Mouse (Mus musculus): ENCODE measurements around the gene Zfp963. TPM values are rescaled to one million over a fixed set of nuclear protein-coding genes. Genes with fewer than 3 reads are reported as not detected.
A peak's percentile ranks its signal among the peaks of the same experiment; 100 is the strongest.
"Not testable (repeated sequence)": the region's sequence is repeated elsewhere in the genome, so short reads cannot be mapped to it uniquely, and the experiment has no call there.

Gene Zfp963
- total RNA-seq, 2 experiments from 2014 or later: 2.6 to 5.1 TPM

DNA sequence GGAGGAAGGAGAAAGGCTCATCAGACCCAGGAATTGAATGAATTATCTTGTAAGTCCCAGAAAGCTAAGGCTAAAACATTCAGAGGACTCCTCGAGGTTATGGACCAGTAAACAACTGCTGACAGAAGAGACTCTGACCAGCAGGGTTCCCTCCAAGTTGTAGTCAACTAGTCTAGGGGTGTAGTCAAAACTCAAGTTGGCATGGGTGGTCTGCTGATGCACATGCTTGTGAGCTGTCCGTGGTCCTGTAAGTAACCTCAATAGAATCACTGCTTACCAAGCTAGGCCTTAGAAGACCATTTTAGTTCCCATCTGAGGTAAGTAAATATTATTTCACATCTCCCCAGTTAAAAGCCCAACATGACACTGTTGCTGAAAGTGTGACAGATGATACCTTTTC is 8.5 kb downstream of the Zfp963 start:
- no peak for DNase-seq (ENCODE audit: low spot score in 2 of 2)

DNA sequence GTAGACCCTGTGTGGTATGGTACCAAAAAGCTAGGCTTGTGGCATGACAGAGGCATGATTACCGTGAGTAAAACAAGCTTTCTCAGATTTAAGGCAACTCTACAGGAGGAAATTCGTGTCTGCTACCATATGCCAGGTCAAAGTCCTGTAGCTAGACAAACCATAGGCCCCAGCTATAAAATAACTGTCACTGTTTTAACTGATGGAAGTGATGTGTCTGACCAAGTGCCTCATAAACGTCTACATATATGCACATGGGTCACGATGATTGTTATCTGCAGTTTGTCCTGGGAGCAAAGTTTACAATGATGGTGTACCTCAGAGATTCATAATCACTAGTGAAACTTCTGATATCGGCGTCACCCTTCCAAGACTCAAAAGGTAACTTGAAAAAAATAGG is 9.0 kb downstream of the Zfp963 start:
- no peak for DNase-seq (ENCODE audit: low spot score in 2 of 2)

DNA sequence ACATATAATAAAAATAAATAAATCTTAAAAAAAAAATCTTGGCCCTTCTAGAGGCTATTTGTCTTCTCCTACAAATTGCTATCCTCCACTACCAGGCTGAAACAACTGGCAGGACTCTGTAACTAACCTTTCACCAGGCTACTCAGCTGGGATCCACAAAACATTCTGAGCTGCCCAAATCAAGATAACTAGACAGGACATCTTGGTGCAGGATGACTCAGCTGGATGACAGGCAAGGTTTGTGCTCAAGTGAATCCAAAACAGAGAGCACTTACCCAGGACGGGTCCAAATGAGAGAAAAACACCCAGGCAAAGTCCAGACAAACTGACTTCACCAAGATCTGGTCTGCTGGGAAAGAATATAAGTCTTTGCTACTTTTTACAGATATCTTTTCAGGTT is 14.3 kb downstream of the Zfp963 start:
- no peak for DNase-seq (ENCODE audit: low spot score in 2 of 2)

DNA sequence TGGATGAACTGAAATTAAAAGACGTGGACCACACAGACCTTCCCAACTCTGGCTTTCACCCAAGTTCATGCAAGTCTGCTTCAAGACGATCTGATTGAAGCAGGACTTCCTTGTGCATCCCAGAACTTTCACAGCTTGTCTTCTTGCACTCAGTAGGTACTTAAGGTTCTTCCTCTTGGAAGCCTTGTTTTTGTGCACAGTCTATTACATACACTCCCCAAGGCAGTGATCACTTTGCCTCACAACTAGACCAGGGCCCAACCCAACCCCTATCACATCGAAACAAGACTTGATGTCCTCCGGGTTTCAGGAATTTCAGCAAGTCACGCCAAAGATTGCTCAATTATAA is 32.6 kb downstream of the Zfp963 start:
- no peak for DNase-seq (ENCODE audit: low spot score in 2 of 2)

DNA sequence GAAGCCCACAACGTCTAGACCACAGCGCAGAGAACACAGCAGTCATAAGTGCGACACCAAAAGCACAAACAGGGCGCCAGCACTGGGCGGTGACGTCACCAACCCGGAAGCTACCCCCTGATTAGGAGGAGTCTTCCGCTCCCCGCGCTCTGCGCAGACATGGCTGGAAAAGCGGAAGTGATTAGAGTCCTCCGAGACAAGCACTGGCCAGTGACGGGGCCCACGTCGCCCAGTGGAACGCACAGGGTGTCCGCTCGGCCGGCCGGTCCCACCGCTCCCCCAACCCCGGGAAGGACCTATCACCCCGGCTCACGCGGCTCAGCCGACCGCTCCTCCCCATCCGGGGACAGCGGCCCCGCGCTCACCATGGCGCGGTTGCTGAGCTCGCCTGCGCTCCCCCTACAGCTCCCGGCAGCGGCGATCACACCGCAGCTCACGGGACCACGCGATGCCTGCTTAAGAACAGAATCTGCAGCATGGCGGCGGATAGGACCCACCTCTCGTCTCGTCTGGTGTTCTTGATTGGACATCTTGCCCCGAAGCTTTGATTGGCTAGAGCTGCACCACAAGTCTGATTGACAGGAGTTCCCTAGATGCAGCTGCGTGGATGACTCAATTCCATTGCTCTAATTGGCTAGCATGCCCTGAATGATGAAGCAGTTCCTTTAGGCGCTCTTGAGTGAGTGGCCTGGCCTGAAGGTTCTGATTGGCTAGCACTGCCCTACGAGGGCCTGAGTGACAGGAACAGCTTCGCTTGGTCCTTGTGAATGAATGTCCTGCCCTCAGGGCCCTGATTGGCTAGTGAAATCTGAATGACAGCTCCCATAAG is 33.2 kb downstream of the Zfp963 start:
- peak; percentile 92 to 94 for DNase-seq (ENCODE audit: low spot score in 2 of 2)

DNA sequence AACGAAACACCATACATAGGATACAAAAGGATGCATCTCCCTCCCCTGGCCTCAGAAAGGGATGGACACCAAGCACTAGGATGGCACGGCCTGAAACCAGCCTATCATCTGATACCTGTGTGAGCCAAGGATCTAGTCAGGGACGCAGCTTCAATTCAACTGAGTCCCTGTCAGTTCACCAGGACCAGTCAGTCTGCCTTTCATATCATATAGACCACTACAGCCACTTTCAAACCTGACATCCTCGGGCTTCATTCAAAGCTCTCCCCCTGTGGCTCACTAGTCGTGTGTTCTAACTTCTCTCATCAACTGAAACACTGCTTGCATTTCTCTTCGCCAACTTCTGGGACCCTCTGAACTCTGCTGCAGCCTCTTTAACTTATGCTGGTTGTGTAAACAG is 34.4 kb downstream of the Zfp963 start:
- no peak for DNase-seq (ENCODE audit: low spot score in 2 of 2)

DNA sequence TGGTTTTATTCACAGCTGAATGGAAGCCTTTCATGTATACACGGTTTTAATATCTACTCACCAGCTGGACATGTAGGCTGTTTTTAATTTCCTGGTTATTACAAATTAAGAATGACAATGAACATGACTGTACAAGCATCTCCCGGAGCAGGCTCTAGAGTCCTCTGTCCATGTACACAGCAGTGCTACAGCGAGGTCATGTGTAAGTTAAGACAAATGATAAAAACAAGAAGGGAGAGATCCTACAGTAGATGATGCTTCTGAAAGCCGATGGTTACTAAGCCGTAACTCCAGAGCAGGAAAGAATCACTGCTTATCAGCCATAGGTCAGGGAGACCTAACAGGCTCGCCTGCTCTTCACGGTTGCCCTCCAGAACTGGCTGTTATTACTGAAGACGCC is 36.3 kb downstream of the Zfp963 start:
- DNase-seq (ENCODE audit: low spot score in 2 of 2): no peak

DNA sequence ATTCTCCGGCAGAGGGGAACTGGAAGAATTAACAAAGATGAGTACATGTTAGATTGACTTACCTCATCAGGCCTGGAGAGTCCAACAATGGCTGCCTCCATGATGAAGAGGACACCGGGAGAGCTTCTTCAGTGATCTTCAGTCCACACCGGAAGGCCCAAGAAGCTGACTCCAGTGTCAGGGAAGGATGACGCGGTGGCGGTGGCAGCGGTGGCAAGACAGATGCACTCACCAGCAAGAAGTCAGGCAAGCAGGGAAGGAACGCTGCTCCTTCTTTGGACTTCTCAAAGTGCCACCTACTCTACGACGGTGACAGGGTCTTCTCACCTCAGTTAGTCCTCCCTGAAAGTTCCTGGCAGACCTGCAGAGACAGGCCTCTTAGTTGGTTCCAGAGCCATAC is 39.1 kb downstream of the Zfp963 start, which contains the start of gene Zfp869:
Zfp869 (minus strand) TSS at position 101 of the 400 bp plus-strand sequence.
- DNase-seq (ENCODE audit: low spot score in 2 of 2): not testable (repeated sequence)

DNA sequence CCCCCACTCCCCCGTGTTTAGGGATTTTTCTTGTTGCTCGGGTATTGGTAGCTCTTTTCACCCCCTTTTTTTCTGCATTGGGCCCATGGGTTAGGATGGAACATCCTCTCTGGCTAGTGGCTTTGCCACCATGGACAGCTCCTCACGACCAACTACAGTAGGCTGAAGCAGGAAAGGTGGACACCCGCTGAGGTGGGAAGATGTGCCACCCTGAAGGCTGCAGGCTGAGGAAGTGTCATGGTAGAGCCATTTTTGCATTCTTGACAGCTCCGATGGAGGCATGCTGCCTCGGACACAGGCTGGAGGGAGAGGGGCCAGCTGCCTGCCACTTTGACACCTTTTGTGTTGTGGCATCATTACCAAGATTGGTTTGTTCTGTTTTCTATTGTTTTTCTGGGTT is 48.0 kb downstream of the Zfp963 start:
- no peak for DNase-seq (ENCODE audit: low spot score in 2 of 2)

Other genes starting within 250 kb of the Zfp963 start
- gene Gm7697, start 227.0 kb downstream of the Zfp963 start, total RNA-seq (2021): not detected
- gene Zfp868, start 124.4 kb downstream of the Zfp963 start, total RNA-seq (2021): 10 to 100 TPM; 19.2 to 19.6 TPM
- gene Zfp964, start 95.5 kb downstream of the Zfp963 start, total RNA-seq (2021): 1 to 10 TPM; 3.1 to 4.9 TPM
- gene Zfp869, start 39.2 kb downstream of the Zfp963 start, total RNA-seq (2021): 10 to 100 TPM; 21.0 to 22.5 TPM
- 1 to 10 TPM in 1 of 2 experiments, not detected in 1; 1.3 TPM for gene Gm20422, start 24.9 kb upstream of the Zfp963 start, total RNA-seq (2021)
- gene Atp13a1, start 41.2 kb upstream of the Zfp963 start, total RNA-seq (2021): 10 to 100 TPM; 36.2 to 36.4 TPM
- 10 to 100 TPM; 26.6 to 27.8 TPM for gene Zfp866, start 41.2 kb upstream of the Zfp963 start, total RNA-seq (2021)
- gene Gmip, start 58.7 kb upstream of the Zfp963 start, total RNA-seq (2021): 10 to 100 TPM in 1 of 2 experiments, 1 to 10 TPM in 1; 9.0 to 12.8 TPM
- gene Lpar2, start 72.5 kb upstream of the Zfp963 start, total RNA-seq (2021): under 1 TPM; 0.59 to 0.60 TPM
- 10 to 100 TPM; 14.1 to 17.8 TPM for gene Pbx4, start 82.5 kb upstream of the Zfp963 start, total RNA-seq (2021)
- under 1 TPM; 0.33 to 0.59 TPM for gene Cilp2, start 137.7 kb upstream of the Zfp963 start, total RNA-seq (2021)
- not detected for gene Tssk6, start 152.2 kb upstream of the Zfp963 start, total RNA-seq (2021)
- 100 to 1,000 TPM; 148 to 155 TPM for gene Ndufa13, start 152.6 kb upstream of the Zfp963 start, total RNA-seq (2021)
- gene Yjefn3, start 152.7 kb upstream of the Zfp963 start, total RNA-seq (2021): 10 to 100 TPM; 28.3 to 30.7 TPM
- gene Gatad2a, start 246.4 kb upstream of the Zfp963 start, total RNA-seq (2021): 10 to 100 TPM; 28.7 TPM

All from left cerebral cortex, adult 18-20 months (tissue).